Mouse (Mus musculus): ENCODE results near the gene Rapgef4.

GRCm38 (mm10) chr2:72269651-72270341, 288.8 kb downstream of the Rapgef4 start:
- TF ChIP-seq CTCF (IDR thresholded peaks at IDR 0.05; ENCODE audit: borderline replicate concordance, control insufficient read depth, extremely low read depth, insufficient read depth, low read length, poor library complexity) (no peak), POLR2A (IDR thresholded peaks at IDR 0.05; ENCODE audit: control insufficient read depth, extremely low read depth, insufficient read depth, low read length, poor library complexity) (no peak)

All from thymus, adult 2 months (tissue).